Mouse (Mus musculus) heart, postnatal 0 days (tissue): ENCODE measurements around the gene Tesk2. TPM values are rescaled to one million over a fixed set of nuclear protein-coding genes. Genes with fewer than 3 reads are reported as not detected.
"Not testable (repeated sequence)": the region's sequence is repeated elsewhere in the genome, so short reads cannot be mapped to it uniquely, and the experiment has no call there.

Source experiments
- ATAC-seq: fragments of 200-750 bp; cut with Nextera tagmentation; 2 replicates; pipeline ENCODE4 v1.8.0; 2017; ENCODE audit warnings: low read depth, moderate number of reproducible peaks, moderate library complexity; ENCODE audit not compliant: insufficient read depth
- DNase-seq: peaks from one replicate; pipeline ENCODE4 v3.0.0-alpha.2; 2016; ENCODE audit warnings: low spot score
- H3K27ac ChIP-seq: fragments of 300-500 bp; sonication (generic); 2 replicates; pipeline ENCODE4 v1.5.1; 2014; ENCODE audit warnings: low read depth, mild to moderate bottlenecking
- H3K27me3 ChIP-seq: fragments of 300-500 bp; sonication (generic); 2 replicates; pipeline ENCODE4 v1.6.1; 2014; ENCODE audit warnings: low read length, mixed read lengths; ENCODE audit not compliant: control insufficient read depth, insufficient read depth
- H3K36me3 ChIP-seq: fragments of 300-500 bp; sonication (generic); replicated peaks from 2 replicates; pipeline ENCODE4 v1.6.1; 2014; ENCODE audit warnings: low read length, mixed read lengths; ENCODE audit not compliant: control insufficient read depth, insufficient read depth
- H3K4me1 ChIP-seq: fragments of 300-500 bp; sonication (generic); 2 replicates; pipeline ENCODE4 v1.6.1; 2014; ENCODE audit warnings: antibody characterized with exemption; ENCODE audit not compliant: control insufficient read depth, insufficient read depth
- H3K4me2 ChIP-seq: fragments of 300-500 bp; sonication (generic); 2 replicates; pipeline ENCODE4 v1.6.1; 2014; ENCODE audit warnings: low read depth, mild to moderate bottlenecking, low read length, moderate library complexity
- H3K4me3 ChIP-seq: fragments of 300-500 bp; sonication (generic); 2 replicates; pipeline ENCODE4 v1.5.1; 2014; ENCODE audit warnings: low read depth, low read length
- H3K9ac ChIP-seq: fragments of 300-500 bp; sonication (generic); replicated peaks from 2 replicates; pipeline ENCODE4 v1.6.1; 2014; ENCODE audit warnings: low read depth, low read length, mixed read lengths
- H3K9me3 ChIP-seq: fragments of 300-500 bp; sonication (generic); replicated peaks from 2 replicates; pipeline ENCODE4 v1.6.1; 2016; ENCODE audit warnings: low read length; ENCODE audit not compliant: control insufficient read depth
- CTCF ChIP-seq: IDR thresholded peaks from 2 replicates; pipeline ENCODE4 v1.5.1; 2016; ENCODE audit warnings: antibody characterized with exemption, control low read depth, low read depth
- EP300 ChIP-seq: IDR thresholded peaks from 2 replicates; pipeline ENCODE4 v1.6.1; 2016; ENCODE audit warnings: antibody characterized with exemption, low read depth
- WGBS: fragments of 180-500 bp; shearing (Covaris S2); extraction: QIAGEN DNeasy Blood & Tissue Kit; methylation state at CpG from one replicate; pipeline ENCODE4 v1.1.7; 2014; 5-methylcytosine and 5-hydroxymethylcytosine counted together
- polyA plus RNA-seq: library from polyadenylated mRNA; unstranded; fragments of >200 nt; fragmentation: Nextera tagmentation; extraction: Ambion mirVana; gene quantifications from 2 replicates; pipeline ENCODE4 v1.2.1, GENCODE M21; 2015
- total RNA-seq: library from RNA; depleted of rRNA; stranded (reverse); fragments of >200 nt; gene quantifications from 2 replicates; pipeline ENCODE4 v1.2.3, GENCODE M21; 2014; ENCODE audit warnings: low replicate concordance

Tesk2 gene
- total and polyA plus RNA-seq, 2 experiments from 2014 or later: 1.3 to 2.3 TPM

GRCm38 (mm10) chr4:116679141-116679540, 41.6 kb upstream of the Tesk2 start:
- ATAC-seq: no peak
- H3K9me3 ChIP-seq: no peaks in the 10 kb centered on the region
- TF ChIP-seq EP300 (no peak), CTCF (no peak)
- 51% methylated on average over 5 of the region's 5 CpGs for WGBS
- no peaks in the 10 kb centered on the region for H3K4me1 ChIP-seq
- no peaks in the 10 kb centered on the region for H3K27me3 ChIP-seq
- H3K4me2 ChIP-seq: no peak overlapping the region
- no peak for DNase-seq
- H3K4me3 ChIP-seq: no peak overlapping the region
- no peak overlapping the region for H3K27ac ChIP-seq
- no peaks in the 10 kb centered on the region for H3K36me3 ChIP-seq
- H3K9ac ChIP-seq: no peak overlapping the region

- not testable (repeated sequence) for H3K4me1 ChIP-seq, H3K4me2 ChIP-seq, H3K36me3 ChIP-seq, H3K27ac ChIP-seq, H3K4me3 ChIP-seq, H3K27me3 ChIP-seq, DNase-seq, H3K9me3 ChIP-seq, ATAC-seq, H3K9ac ChIP-seq
- whole genome bisulfite sequencing: 96% methylated on average over 4 of the region's 4 CpGs
These were observed 40.2 kb upstream of the Tesk2 start for GRCm38 (mm10) chr4:116680521-116680920.

GRCm38 (mm10) chr4:116683957-116684356, 36.8 kb upstream of the Tesk2 start:
- TF ChIP-seq CTCF: no peak
- no peak for TF ChIP-seq EP300
- Histone ChIP-seq H3K4me1 (peaks cover 12% of the 10 kb centered on the region; the same call in 1 of the 2 replicates), H3K9me3 (no peaks in the 10 kb centered on the region), H3K27me3 (no peaks in the 10 kb centered on the region), H3K36me3 (peaks cover 15% of the 10 kb centered on the region), H3K9ac (no peak overlapping the region), H3K4me3 (no peak overlapping the region), H3K4me2 (no peak overlapping the region), H3K27ac (no peak overlapping the region)
- no peak for DNase-seq
- 62% methylated on average over 4 of the region's 4 CpGs for WGBS
- ATAC-seq: no peak

GRCm38 (mm10) chr4:116684665-116685064, 36.1 kb upstream of the Tesk2 start:
- Histone ChIP-seq H3K4me3 (peak overlapping the region; percentile 79; the same call in 1 of the 2 replicates), H3K27ac (peak overlapping the region; percentile 98), H3K9me3 (no peaks in the 10 kb centered on the region), H3K4me2 (peak overlapping the region; percentile 67; the same call in 1 of the 2 replicates), H3K4me1 (peaks cover 12% of the 10 kb centered on the region; the same call in 1 of the 2 replicates), H3K9ac (peak overlapping the region; percentile 69), H3K27me3 (no peaks in the 10 kb centered on the region), H3K36me3 (peaks cover 22% of the 10 kb centered on the region)
- DNase-seq (no peak), ATAC-seq (no peak)
- no peak for TF ChIP-seq CTCF
- TF ChIP-seq EP300: no peak
- 80% methylated on average over 2 of the region's 2 CpGs for WGBS

DNA sequence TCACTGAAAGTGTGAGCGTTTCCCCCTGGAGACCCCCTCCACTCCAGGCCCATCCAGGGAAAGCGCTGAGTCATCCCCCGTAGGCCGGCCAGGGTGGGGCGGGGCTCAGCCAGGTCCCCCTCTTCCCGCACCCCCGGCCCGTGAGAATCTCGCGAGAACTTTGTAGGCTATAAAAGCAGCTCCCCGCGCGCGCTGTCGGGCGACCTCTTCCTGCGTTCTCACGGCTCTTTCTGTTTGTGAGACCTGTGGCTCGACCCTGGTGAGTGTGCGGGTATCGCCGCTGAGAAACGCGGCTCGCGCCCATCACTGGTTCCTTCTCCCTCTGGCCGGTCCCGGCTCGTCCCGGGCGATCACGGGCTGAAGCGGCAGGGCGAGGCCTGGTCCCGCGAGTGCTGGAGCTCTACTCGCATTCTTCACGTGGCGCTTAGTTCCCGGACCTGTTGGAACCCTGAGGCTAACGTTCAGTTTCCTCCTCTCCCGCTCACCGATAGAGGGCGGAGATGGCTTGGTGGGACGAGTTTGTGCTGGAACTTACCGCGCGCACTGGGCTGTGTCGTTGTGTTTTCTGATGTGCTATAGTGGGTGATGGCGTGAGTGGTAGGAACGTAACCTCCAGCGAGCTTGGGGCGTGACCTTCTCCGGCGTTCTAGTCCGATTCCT, 35.2 kb upstream of the Tesk2 start, which contains the start of gene Prdx1:
TSS of gene Prdx1 (plus strand) at position 143 of the 660 bp plus-strand sequence.
- Histone ChIP-seq H3K9me3 (no peaks in the 10 kb centered on the region), H3K4me3 (peak within 1 kb of the TSS; percentile 79), H3K36me3 (peaks cover 27% of the 10 kb centered on the region), H3K4me1 (peaks cover 13% of the 10 kb centered on the region; the same call in 1 of the 2 replicates), H3K27me3 (no peaks in the 10 kb centered on the region), H3K9ac (peak within 1 kb of the TSS; percentile 69), H3K27ac (peak within 1 kb of the TSS; percentile 98), H3K4me2 (peak within 1 kb of the TSS; percentile 67)
- ATAC-seq: peak; percentile 95
- DNase-seq: peak; percentile 87
- TF ChIP-seq EP300 (peak; percentile 98), CTCF (peak; percentile 88)
- WGBS: under 1% methylated on average over 56 of the region's 56 CpGs
